Mouse (Mus musculus) olfactory bulb, adult 2 months (tissue): Measurements from ENCODE around the gene Cmtm1. TPM values are rescaled to one million over a fixed set of nuclear protein-coding genes. Genes with fewer than 3 reads are reported as not detected.
"Not testable (repeated sequence)": the region's sequence is repeated elsewhere in the genome, so short reads cannot be mapped to it uniquely, and the experiment has no call there.

Source experiments
- H3K27ac ChIP-seq: fragments of 200-500 bp; 2 replicates; pipeline ENCODE4 v1.5.1; 2012; ENCODE audit warnings: low read depth, low read length; ENCODE audit not compliant: insufficient read depth
- H3K4me1 ChIP-seq: fragments of 200-500 bp; 2 replicates; pipeline ENCODE4 v1.6.1; 2012; ENCODE audit warnings: low read length; ENCODE audit not compliant: control insufficient read depth, insufficient read depth
- H3K4me3 ChIP-seq: fragments of 200-500 bp; 2 replicates; pipeline ENCODE4 v1.5.1; 2012; ENCODE audit warnings: mild to moderate bottlenecking, low read depth, low read length, moderate library complexity; ENCODE audit not compliant: insufficient read depth
- CTCF ChIP-seq: fragments of 200-500 bp; IDR thresholded peaks from 2 replicates; pipeline ENCODE4 v1.5.1; 2012; ENCODE audit warnings: low read depth, mild to moderate bottlenecking, low read length, moderate library complexity; ENCODE audit not compliant: insufficient read depth
- POLR2A ChIP-seq: fragments of 200-500 bp; IDR thresholded peaks from 2 replicates; pipeline ENCODE4 v1.6.1; 2012; ENCODE audit warnings: mild to moderate bottlenecking, low read depth, low read length, moderate library complexity; ENCODE audit not compliant: insufficient read depth
- WGBS: fragments of 180-500 bp; shearing (Covaris S2); methylation state at CpG from one replicate; pipeline ENCODE4 v1.1.7; 2018; 5-methylcytosine and 5-hydroxymethylcytosine counted together
- polyA plus RNA-seq: library from polyadenylated mRNA; stranded (reverse); fragments of >200 nt; gene quantifications from 2 replicates; pipeline ENCODE4 v1.2.4, GENCODE M21; 2012; ENCODE audit warnings: low replicate concordance; ENCODE audit not compliant: missing spikeins, insufficient read depth, insufficient read length

Cmtm1 gene
- polyA plus RNA-seq = not detected in 2 replicates

- not testable (repeated sequence) for H3K4me3 ChIP-seq, H3K4me1 ChIP-seq, H3K27ac ChIP-seq
- WGBS = 84% methylated on average over 36 of the region's 36 CpGs
Observed at GRCm38 (mm10) chr8:104309441-104310155, at the start of gene Cmtm1, which contains the start of gene Gm45711. Gene Cmtm1, minus strand, starts transcription at chr8:104310145. Gene Gm45711, minus strand, starts transcription at chr8:104310081.

DNA sequence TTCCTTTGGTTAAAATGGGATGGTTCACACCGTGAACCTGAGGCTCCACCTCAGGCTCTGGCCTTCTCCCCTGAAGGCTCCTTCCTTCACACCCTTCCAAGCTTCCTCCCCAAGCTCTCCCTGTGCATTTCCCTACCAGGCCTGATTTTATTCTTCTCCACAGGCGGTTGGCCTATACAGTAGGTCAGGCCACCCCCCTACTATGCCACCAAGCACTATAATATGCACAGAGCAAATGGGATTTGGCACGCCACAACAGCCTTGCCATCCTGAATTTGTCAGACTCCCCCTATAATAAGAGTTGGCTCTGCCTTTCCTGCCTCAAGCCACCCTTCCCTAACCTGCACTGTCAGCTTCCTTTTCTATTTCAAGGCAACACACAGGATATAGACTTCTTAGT, 48.7 kb upstream of the Cmtm1 start:
- 68% methylated on average over 3 of the region's 3 CpGs for WGBS
- TF ChIP-seq CTCF (no peak), POLR2A (no peak)
- H3K4me3 ChIP-seq = no peak overlapping the region
- no peak overlapping the region for H3K27ac ChIP-seq
- peaks cover 9% of the 10 kb centered on the region for H3K4me1 ChIP-seq

GRCm38 (mm10) chr8:104354504-104354903, 44.6 kb upstream of the Cmtm1 start:
- peaks cover 5% of the 10 kb centered on the region for H3K4me1 ChIP-seq
- TF ChIP-seq CTCF (no peak), POLR2A (no peak)
- H3K4me3 ChIP-seq = no peak overlapping the region
- 91% methylated on average over 10 of the region's 10 CpGs for WGBS
- no peak overlapping the region for H3K27ac ChIP-seq

GRCm38 (mm10) chr8:104353186-104353585, 43.2 kb upstream of the Cmtm1 start:
- no peaks in the 10 kb centered on the region for H3K4me1 ChIP-seq
- TF ChIP-seq CTCF (no peak), POLR2A (no peak)
- no peak overlapping the region for H3K4me3 ChIP-seq
- 51% methylated on average over 5 of the region's 5 CpGs for WGBS
- no peak overlapping the region for H3K27ac ChIP-seq

DNA sequence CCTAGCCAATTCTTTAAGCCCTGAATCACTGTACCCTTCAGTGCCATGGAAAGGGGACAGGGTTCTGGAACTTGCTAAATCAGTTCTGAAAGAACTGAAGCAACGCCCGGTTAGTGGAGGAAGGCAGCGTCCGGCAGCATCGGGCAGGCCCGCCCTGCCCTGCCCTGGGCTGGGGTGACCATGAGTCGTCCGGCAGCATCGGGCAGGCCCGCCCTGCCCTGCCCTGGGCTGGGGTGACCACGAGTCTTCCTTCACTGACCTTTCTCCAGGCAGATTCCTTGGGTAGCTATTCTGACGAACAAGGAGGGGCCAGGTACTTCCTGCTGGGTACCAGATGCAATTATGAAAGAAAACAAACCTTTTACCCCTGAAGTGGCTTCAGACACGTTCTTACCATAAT, 40.1 kb upstream of the Cmtm1 start:
- H3K4me1 ChIP-seq = no peaks in the 10 kb centered on the region
- no peak overlapping the region for H3K27ac ChIP-seq
- no peak overlapping the region for H3K4me3 ChIP-seq
- WGBS = 87% methylated on average over 13 of the region's 13 CpGs
- TF ChIP-seq POLR2A (no peak), CTCF (no peak)

GRCm38 (mm10) chr8:104348971-104349370, 39.0 kb upstream of the Cmtm1 start:
- 60% methylated on average over 5 of the region's 5 CpGs for WGBS
- Histone ChIP-seq H3K27ac (no peak overlapping the region), H3K4me1 (no peaks in the 10 kb centered on the region), H3K4me3 (no peak overlapping the region)
- TF ChIP-seq POLR2A = no peak
- no peak for TF ChIP-seq CTCF

DNA sequence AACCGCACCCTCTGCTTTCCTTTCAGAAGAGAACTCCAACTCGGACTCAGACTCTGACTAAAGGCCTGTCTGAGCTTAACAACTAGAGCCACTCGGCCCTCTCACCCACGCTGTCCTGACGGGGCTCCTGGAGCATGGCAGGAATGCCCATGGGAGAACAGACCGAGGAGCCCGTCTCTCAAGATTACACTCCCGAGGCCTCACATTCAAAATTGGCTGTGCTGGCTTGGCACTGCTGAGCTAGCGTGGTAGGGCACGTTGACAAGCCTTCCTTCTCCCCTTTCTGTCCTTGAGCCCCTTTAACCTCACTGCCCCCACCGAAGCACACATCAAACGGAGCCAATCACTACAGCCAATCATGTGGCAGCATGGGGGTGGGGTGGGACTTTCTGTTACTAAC, 36.8 kb upstream of the Cmtm1 start:
- no peak overlapping the region for H3K4me3 ChIP-seq
- no peak overlapping the region for H3K27ac ChIP-seq
- TF ChIP-seq CTCF (no peak), POLR2A (no peak)
- WGBS = 66% methylated on average over 12 of the region's 12 CpGs
- H3K4me1 ChIP-seq = no peaks in the 10 kb centered on the region

- H3K4me1 ChIP-seq = peaks cover 12% of the 10 kb centered on the region
- no peak overlapping the region for H3K4me3 ChIP-seq
- WGBS = 89% methylated on average over 5 of the region's 5 CpGs
- no peak for TF ChIP-seq POLR2A
- TF ChIP-seq CTCF = no peak
- no peak overlapping the region for H3K27ac ChIP-seq
Observed at GRCm38 (mm10) chr8:104344622-104345021, 34.7 kb upstream of the Cmtm1 start.

- no peak overlapping the region for H3K4me3 ChIP-seq
- no peak overlapping the region for H3K27ac ChIP-seq
- 13% methylated on average over 7 of the region's 7 CpGs for WGBS
- TF ChIP-seq POLR2A (no peak), CTCF (peak; percentile 88)
- H3K4me1 ChIP-seq = peaks cover 15% of the 10 kb centered on the region
Observed at GRCm38 (mm10) chr8:104343957-104344356, 34.0 kb upstream of the Cmtm1 start.

DNA sequence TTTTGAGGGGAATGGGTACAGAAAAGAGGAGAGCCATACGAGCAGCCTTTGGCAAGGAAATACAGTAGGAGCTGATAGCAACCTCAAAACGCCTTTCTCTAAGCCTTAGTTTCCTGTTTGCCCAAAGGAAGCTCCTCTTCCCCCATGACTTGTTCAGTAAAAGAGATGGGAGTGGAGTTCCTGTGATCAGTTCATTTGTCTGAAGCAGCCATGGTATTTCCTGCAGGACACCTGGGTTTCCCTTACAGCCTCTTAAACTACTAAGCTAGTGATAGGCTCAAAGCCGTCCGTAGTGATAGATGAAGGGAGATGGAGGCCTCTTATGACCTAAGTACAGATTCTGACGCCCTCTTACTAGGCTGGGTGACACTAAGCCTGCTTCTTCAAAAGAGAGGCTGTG, 32.5 kb upstream of the Cmtm1 start:
- no peak overlapping the region for H3K4me3 ChIP-seq
- WGBS = 94% methylated on average over 5 of the region's 5 CpGs
- no peak overlapping the region for H3K27ac ChIP-seq
- TF ChIP-seq POLR2A (no peak), CTCF (no peak)
- H3K4me1 ChIP-seq = peaks cover 15% of the 10 kb centered on the region

DNA sequence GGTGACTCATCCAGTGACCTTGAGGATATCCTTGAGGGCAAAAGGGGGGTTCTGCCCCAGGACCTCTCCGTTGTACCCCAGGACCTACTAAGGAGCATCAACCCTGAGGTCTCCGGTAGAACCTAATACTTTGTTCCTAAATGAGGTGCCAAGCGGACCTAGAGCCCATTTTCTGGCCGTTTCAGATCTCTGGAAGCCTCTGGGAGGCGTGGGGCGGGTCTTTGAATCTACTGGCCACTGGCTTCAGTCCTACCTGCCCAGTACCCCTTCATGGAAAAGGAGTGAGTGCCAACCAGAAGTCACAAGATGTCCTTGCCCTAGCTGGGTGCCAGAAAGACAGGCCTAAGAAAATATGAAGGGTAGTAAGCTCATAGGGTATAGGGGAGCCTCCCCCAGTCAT, 31.7 kb upstream of the Cmtm1 start:
- 71% methylated on average over 6 of the region's 6 CpGs for WGBS
- H3K27ac ChIP-seq = no peak overlapping the region
- peaks cover 15% of the 10 kb centered on the region for H3K4me1 ChIP-seq
- TF ChIP-seq POLR2A (no peak), CTCF (no peak)
- H3K4me3 ChIP-seq = no peak overlapping the region
